Mouse (Mus musculus) liver, adult 2 months (tissue): ENCODE results near the gene Lin37.

Experiments used
- CTCF ChIP-seq: fragments of 200-500 bp; IDR thresholded peaks from 2 replicates; pipeline ENCODE4 v1.5.1; 2011; ENCODE audit warnings: low read depth, low read length, control low read depth
- POLR2A ChIP-seq: fragments of 200-500 bp; IDR thresholded peaks from 2 replicates; pipeline ENCODE4 v1.6.1; 2011; ENCODE audit warnings: low read length, control low read depth; ENCODE audit not compliant: insufficient read depth; ENCODE audit errors: extremely low read depth

GRCm38 (mm10) chr7:30564970-30565571 is 5.4 kb upstream of the Lin37 start, which contains the start of gene Igflr1:
- TF ChIP-seq POLR2A (no peak), CTCF (no peak)
